Mouse (Mus musculus) retina, postnatal 7 days (tissue): ENCODE results near the gene Gm43720.
"Not testable (repeated sequence)": the region's sequence is repeated elsewhere in the genome, so short reads cannot be mapped to it uniquely, and the experiment has no call there.

Experiments
- DNase-seq: peaks from one replicate; pipeline ENCODE4 v3.0.0-alpha.2; 2012; ENCODE audit warnings: low read depth, low spot score

Gene Gm43720

GRCm38 (mm10) chr5:138219864-138220263 is 59.9 kb downstream of the Gm43720 start:
- no peak for DNase-seq

- not testable (repeated sequence) for DNase-seq
Measured at GRCm38 (mm10) chr5:138216632-138217031, 63.1 kb downstream of the Gm43720 start.
